Mouse (Mus musculus): Measurements from ENCODE around the gene Gm9964. TPM values are rescaled to one million over a fixed set of nuclear protein-coding genes. Genes with fewer than 3 reads are reported as not detected.

Gm9964 gene
- polyA plus RNA-seq, 1 experiment from 2014 or later: not detected

GRCm38 (mm10) chr11:79327106-79327505, 30.4 kb upstream of the Gm9964 start:
- no peaks in the 10 kb centered on the region for H3K4me1 ChIP-seq (ENCODE audit: control insufficient read depth, insufficient read depth, low read length)
- no peak overlapping the region for H3K4me2 ChIP-seq
- H3K36me3 ChIP-seq (ENCODE audit: control insufficient read depth, insufficient read depth, low read length): no peaks in the 10 kb centered on the region
- H3K27me3 ChIP-seq (ENCODE audit: control insufficient read depth, insufficient read depth, low read length): no peaks in the 10 kb centered on the region
- 25% methylated on average over 4 of the region's 4 CpGs for WGBS (ENCODE audit: insufficient replicate concordance)
- ATAC-seq (replicated peaks; ENCODE audit: insufficient number of reproducible peaks, low FRiP score, low TSS enrichment): no peak
- no peak overlapping the region for H3K27ac ChIP-seq (ENCODE audit: low read depth, low read length)
- no peak overlapping the region for H3K9ac ChIP-seq (ENCODE audit: low read depth, low read length)
- no peaks in the 10 kb centered on the region for H3K9me3 ChIP-seq (replicated peaks; ENCODE audit: control insufficient read depth, low read length)
- H3K4me3 ChIP-seq (ENCODE audit: low read depth, low read length): no peak overlapping the region

GRCm38 (mm10) chr11:79325663-79326062, 29.0 kb upstream of the Gm9964 start:
- no peak overlapping the region for H3K4me3 ChIP-seq (ENCODE audit: low read depth, low read length)
- no peak overlapping the region for H3K4me2 ChIP-seq
- ATAC-seq (replicated peaks; ENCODE audit: insufficient number of reproducible peaks, low FRiP score, low TSS enrichment): no peak
- no peaks in the 10 kb centered on the region for H3K4me1 ChIP-seq (ENCODE audit: control insufficient read depth, insufficient read depth, low read length)
- no peak overlapping the region for H3K27ac ChIP-seq (ENCODE audit: low read depth, low read length)
- H3K9me3 ChIP-seq (replicated peaks; ENCODE audit: control insufficient read depth, low read length): no peaks in the 10 kb centered on the region
- WGBS (ENCODE audit: insufficient replicate concordance): 74% methylated on average over 8 of the region's 8 CpGs
- H3K27me3 ChIP-seq (ENCODE audit: control insufficient read depth, insufficient read depth, low read length): no peaks in the 10 kb centered on the region
- no peaks in the 10 kb centered on the region for H3K36me3 ChIP-seq (ENCODE audit: control insufficient read depth, insufficient read depth, low read length)
- H3K9ac ChIP-seq (ENCODE audit: low read depth, low read length): no peak overlapping the region

- Histone ChIP-seq H3K4me3 (ENCODE audit: low read depth, low read length) (no peak overlapping the region), H3K36me3 (ENCODE audit: control insufficient read depth, insufficient read depth, low read length) (no peaks in the 10 kb centered on the region), H3K9me3 (replicated peaks; ENCODE audit: control insufficient read depth, low read length) (no peaks in the 10 kb centered on the region), H3K4me2 (no peak overlapping the region), H3K9ac (ENCODE audit: low read depth, low read length) (no peak overlapping the region), H3K4me1 (ENCODE audit: control insufficient read depth, insufficient read depth, low read length) (0 out of 2 replicates have a peak, but pooled peaks cover 1% of the 10 kb centered on the region), H3K27ac (ENCODE audit: low read depth, low read length) (no peak overlapping the region), H3K27me3 (ENCODE audit: control insufficient read depth, insufficient read depth, low read length) (no peaks in the 10 kb centered on the region)
- ATAC-seq (replicated peaks; ENCODE audit: insufficient number of reproducible peaks, low FRiP score, low TSS enrichment): no peak
- WGBS (ENCODE audit: insufficient replicate concordance): 68% methylated on average over 12 of the region's 12 CpGs
These were observed 27.4 kb upstream of the Gm9964 start for GRCm38 (mm10) chr11:79323985-79324685.

GRCm38 (mm10) chr11:79319807-79320206, 23.1 kb upstream of the Gm9964 start:
- WGBS (ENCODE audit: insufficient replicate concordance): 43% methylated on average over 7 of the region's 7 CpGs
- Histone ChIP-seq H3K9me3 (replicated peaks; ENCODE audit: control insufficient read depth, low read length) (no peaks in the 10 kb centered on the region), H3K4me2 (no peak overlapping the region), H3K9ac (ENCODE audit: low read depth, low read length) (no peak overlapping the region), H3K27ac (ENCODE audit: low read depth, low read length) (no peak overlapping the region), H3K4me1 (ENCODE audit: control insufficient read depth, insufficient read depth, low read length) (0 out of 2 replicates have a peak, but pooled peaks cover 3% of the 10 kb centered on the region), H3K4me3 (ENCODE audit: low read depth, low read length) (no peak overlapping the region), H3K27me3 (ENCODE audit: control insufficient read depth, insufficient read depth, low read length) (no peaks in the 10 kb centered on the region), H3K36me3 (ENCODE audit: control insufficient read depth, insufficient read depth, low read length) (no peaks in the 10 kb centered on the region)
- ATAC-seq (replicated peaks; ENCODE audit: insufficient number of reproducible peaks, low FRiP score, low TSS enrichment): no peak

- no peak overlapping the region for H3K4me3 ChIP-seq (ENCODE audit: low read depth, low read length)
- H3K27ac ChIP-seq (ENCODE audit: low read depth, low read length): no peak overlapping the region
- H3K9me3 ChIP-seq (replicated peaks; ENCODE audit: control insufficient read depth, low read length): no peaks in the 10 kb centered on the region
- no peak for ATAC-seq (replicated peaks; ENCODE audit: insufficient number of reproducible peaks, low FRiP score, low TSS enrichment)
- 84% methylated on average over 8 of the region's 8 CpGs for WGBS (ENCODE audit: insufficient replicate concordance)
- H3K27me3 ChIP-seq (ENCODE audit: control insufficient read depth, insufficient read depth, low read length): no peaks in the 10 kb centered on the region
- H3K4me1 ChIP-seq (ENCODE audit: control insufficient read depth, insufficient read depth, low read length): 0 out of 2 replicates have a peak, but pooled peaks cover 3% of the 10 kb centered on the region
- no peak overlapping the region for H3K4me2 ChIP-seq
- H3K9ac ChIP-seq (ENCODE audit: low read depth, low read length): no peak overlapping the region
- H3K36me3 ChIP-seq (ENCODE audit: control insufficient read depth, insufficient read depth, low read length): no peaks in the 10 kb centered on the region
These were observed 20.2 kb upstream of the Gm9964 start for GRCm38 (mm10) chr11:79316807-79317345.

GRCm38 (mm10) chr11:79310467-79310866, 13.8 kb upstream of the Gm9964 start:
- Histone ChIP-seq H3K36me3 (ENCODE audit: control insufficient read depth, insufficient read depth, low read length) (no peaks in the 10 kb centered on the region), H3K27ac (ENCODE audit: low read depth, low read length) (no peak overlapping the region), H3K9ac (ENCODE audit: low read depth, low read length) (no peak overlapping the region), H3K9me3 (replicated peaks; ENCODE audit: control insufficient read depth, low read length) (no peaks in the 10 kb centered on the region), H3K4me1 (ENCODE audit: control insufficient read depth, insufficient read depth, low read length) (peaks cover 18% of the 10 kb centered on the region), H3K4me2 (no peak overlapping the region), H3K27me3 (ENCODE audit: control insufficient read depth, insufficient read depth, low read length) (no peaks in the 10 kb centered on the region), H3K4me3 (ENCODE audit: low read depth, low read length) (no peak overlapping the region)
- no peak for ATAC-seq (replicated peaks; ENCODE audit: insufficient number of reproducible peaks, low FRiP score, low TSS enrichment)
- WGBS (ENCODE audit: insufficient replicate concordance): 64% methylated on average over 5 of the region's 5 CpGs

- no peak for ATAC-seq (replicated peaks; ENCODE audit: insufficient number of reproducible peaks, low FRiP score, low TSS enrichment)
- H3K27me3 ChIP-seq (ENCODE audit: control insufficient read depth, insufficient read depth, low read length): no peaks in the 10 kb centered on the region
- no peaks in the 10 kb centered on the region for H3K9me3 ChIP-seq (replicated peaks; ENCODE audit: control insufficient read depth, low read length)
- no peak overlapping the region for H3K4me3 ChIP-seq (ENCODE audit: low read depth, low read length)
- peak overlapping the region; percentile 70 for H3K27ac ChIP-seq (ENCODE audit: low read depth, low read length)
- H3K4me1 ChIP-seq (ENCODE audit: control insufficient read depth, insufficient read depth, low read length): peaks cover 18% of the 10 kb centered on the region
- no peak overlapping the region for H3K4me2 ChIP-seq
- H3K9ac ChIP-seq (ENCODE audit: low read depth, low read length): peak overlapping the region; percentile 22; the same call in 1 of the 2 replicates
- WGBS (ENCODE audit: insufficient replicate concordance): 55% methylated on average over 9 of the region's 9 CpGs
- no peaks in the 10 kb centered on the region for H3K36me3 ChIP-seq (ENCODE audit: control insufficient read depth, insufficient read depth, low read length)
These were observed 11.0 kb upstream of the Gm9964 start for GRCm38 (mm10) chr11:79307560-79308200.

- no peaks in the 10 kb centered on the region for H3K27me3 ChIP-seq (ENCODE audit: control insufficient read depth, insufficient read depth, low read length)
- H3K4me3 ChIP-seq (ENCODE audit: low read depth, low read length): no peak overlapping the region
- peak overlapping the region; percentile 21 for H3K4me2 ChIP-seq
- H3K9me3 ChIP-seq (replicated peaks; ENCODE audit: control insufficient read depth, low read length): no peaks in the 10 kb centered on the region
- peaks cover 18% of the 10 kb centered on the region for H3K4me1 ChIP-seq (ENCODE audit: control insufficient read depth, insufficient read depth, low read length)
- WGBS (ENCODE audit: insufficient replicate concordance): 13% methylated on average over 10 of the region's 10 CpGs
- ATAC-seq (replicated peaks; ENCODE audit: insufficient number of reproducible peaks, low FRiP score, low TSS enrichment): no peak; the same call in 1 of the 2 replicates
- no peaks in the 10 kb centered on the region for H3K36me3 ChIP-seq (ENCODE audit: control insufficient read depth, insufficient read depth, low read length)
- peak overlapping the region; percentile 59 for H3K9ac ChIP-seq (ENCODE audit: low read depth, low read length)
- H3K27ac ChIP-seq (ENCODE audit: low read depth, low read length): peak overlapping the region; percentile 70
These were observed 10.3 kb upstream of the Gm9964 start for GRCm38 (mm10) chr11:79306996-79307395.

Measured in heart, embryonic 11.5 days (tissue).